In the genomic region with DNA sequence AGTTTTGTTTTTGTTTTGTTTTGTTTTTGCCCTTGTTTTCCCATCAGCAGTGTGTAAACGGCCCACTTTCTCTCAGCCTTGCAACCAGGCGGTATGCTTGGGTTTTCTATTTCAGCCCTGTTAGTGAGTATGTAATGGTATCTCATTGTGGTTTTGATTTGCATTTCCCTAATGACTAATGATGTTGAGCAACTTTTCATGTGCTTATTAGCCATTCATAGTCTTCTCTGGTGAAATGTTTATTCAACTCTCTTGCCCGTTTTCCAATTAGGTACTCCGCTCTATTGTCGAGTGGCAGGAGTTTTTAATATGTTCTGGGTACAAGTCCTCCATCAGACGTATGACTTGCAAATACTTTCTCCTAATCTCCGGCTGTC, we compare ENCODE assay signal across 12 mouse cellular contexts.
DNase-seq lines count a peak whose midpoint lies in the region; ATAC-seq lines count a peak whose summit lies in the region.
"Had no signal": no experiment of that assay in that cellular context is flagged by ENCODE, and none has a peak within 500 bp of the region (broad histone marks: within the 10 kb centered on the region; RNA-seq: fewer than 3 reads in every experiment).

No protein-coding gene starts in this region.

- peaks cover 73% of the 10 kb centered on the region for H3K4me1 ChIP-seq in heart, embryonic 15.5 days (replicated peaks)
- H3K4me1 ChIP-seq in midbrain, embryonic 14.5 days (ENCODE audit: control insufficient read depth, insufficient read depth, low read length) = no peaks in the 10 kb centered on the region
- H3K4me1 ChIP-seq in midbrain, embryonic 11.5 days (ENCODE audit: control insufficient read depth, insufficient read depth, low read length) = no peaks in the 10 kb centered on the region
- H3K4me1 ChIP-seq in forebrain, embryonic 15.5 days = peaks cover 10% of the 10 kb centered on the region

- H3K27ac ChIP-seq in heart, embryonic 15.5 days = no peak overlapping the region
- no peak overlapping the region for H3K27ac ChIP-seq in midbrain, embryonic 14.5 days (replicated peaks; ENCODE audit: low read depth, low read length)
- no peak overlapping the region for H3K27ac ChIP-seq in midbrain, embryonic 11.5 days (ENCODE audit: low read depth, low read length)
- no peak overlapping the region for H3K27ac ChIP-seq in forebrain, embryonic 15.5 days (replicated peaks)
- H3K27ac ChIP-seq: hindbrain, embryonic 15.5 days; neural tube, embryonic 13.5 days had no signal

- H3K9ac ChIP-seq in heart, embryonic 15.5 days = no peak overlapping the region
- no peak overlapping the region for H3K9ac ChIP-seq in midbrain, embryonic 14.5 days (replicated peaks; ENCODE audit: low read length)
- H3K9ac ChIP-seq in midbrain, embryonic 11.5 days (ENCODE audit: low read length) = no peak overlapping the region
- H3K9ac ChIP-seq in forebrain, embryonic 15.5 days (replicated peaks) = no peak overlapping the region
- H3K9ac ChIP-seq: hindbrain, embryonic 15.5 days; neural tube, embryonic 13.5 days had no signal

- DNase-seq in heart, adult 18-20 months = no peak
- DNase-seq in midbrain, embryonic 14.5 days = peak; percentile 29
- no peak for DNase-seq in midbrain, embryonic 11.5 days (ENCODE audit: low spot score, missing footprints)
- no peak for DNase-seq in T-cell, adult 2 months (ENCODE audit: low spot score)
- no peak for DNase-seq in urinary bladder, adult 18-20 months (ENCODE audit: low spot score in 2 of 2)
- DNase-seq in layer of hippocampus, adult 18-20 months (ENCODE audit: low spot score in 2 of 2) = no peak
- DNase-seq: cerebellum, postnatal 36 days; thymus, postnatal 25 days had no signal

- 77% methylated on average over 7 of the region's 7 CpGs for WGBS in heart, embryonic 15.5 days
- 55% methylated on average over 7 of the region's 7 CpGs for WGBS in midbrain, embryonic 14.5 days
- 69% methylated on average over 7 of the region's 7 CpGs for WGBS in midbrain, embryonic 11.5 days
- 6% methylated on average over 7 of the region's 7 CpGs for WGBS in forebrain, embryonic 15.5 days

- H3K4me2 ChIP-seq in heart, embryonic 15.5 days = peak overlapping the region; percentile 44; the same call in 1 of the 2 replicates
- no peak overlapping the region for H3K4me2 ChIP-seq in midbrain, embryonic 14.5 days (ENCODE audit: low read length)
- no peak overlapping the region for H3K4me2 ChIP-seq in midbrain, embryonic 11.5 days
- 0 out of 2 replicates have a peak overlapping the region, but pooled peaks have one; percentile 2 for H3K4me2 ChIP-seq in forebrain, embryonic 15.5 days (replicated peaks)
- H3K4me2 ChIP-seq: hindbrain, embryonic 15.5 days; neural tube, embryonic 13.5 days had no signal

- H3K9me3 ChIP-seq in heart, embryonic 15.5 days (replicated peaks) = no peaks in the 10 kb centered on the region
- no peaks in the 10 kb centered on the region for H3K9me3 ChIP-seq in midbrain, embryonic 14.5 days (ENCODE audit: control insufficient read depth, low read length)
- H3K9me3 ChIP-seq in midbrain, embryonic 11.5 days (ENCODE audit: control insufficient read depth, low read length) = no peaks in the 10 kb centered on the region
- H3K9me3 ChIP-seq in forebrain, embryonic 15.5 days = no peaks in the 10 kb centered on the region
- H3K9me3 ChIP-seq: hindbrain, embryonic 15.5 days; neural tube, embryonic 13.5 days had no signal

- ATAC-seq in heart, embryonic 15.5 days (replicated peaks; ENCODE audit: insufficient number of reproducible peaks, insufficient read depth, low FRiP score, low read depth) = no peak
- no peak for ATAC-seq in midbrain, embryonic 14.5 days (ENCODE audit: low FRiP score, low TSS enrichment)
- no peak for ATAC-seq in midbrain, embryonic 11.5 days (ENCODE audit: low FRiP score)
- ATAC-seq in forebrain, embryonic 15.5 days (replicated peaks) = no peak

- H3K27me3 ChIP-seq in heart, embryonic 15.5 days = no peaks in the 10 kb centered on the region
- no peaks in the 10 kb centered on the region for H3K27me3 ChIP-seq in midbrain, embryonic 14.5 days (ENCODE audit: control insufficient read depth, insufficient read depth, low read length)
- no peaks in the 10 kb centered on the region for H3K27me3 ChIP-seq in midbrain, embryonic 11.5 days (ENCODE audit: control insufficient read depth, insufficient read depth, low read length)
- H3K27me3 ChIP-seq in forebrain, embryonic 15.5 days = peaks cover 86% of the 10 kb centered on the region
- H3K27me3 ChIP-seq: hindbrain, embryonic 15.5 days; neural tube, embryonic 13.5 days had no signal

- no peak overlapping the region for H3K4me3 ChIP-seq in heart, embryonic 15.5 days
- no peak overlapping the region for H3K4me3 ChIP-seq in midbrain, embryonic 14.5 days (replicated peaks; ENCODE audit: low read depth, low read length)
- no peak overlapping the region for H3K4me3 ChIP-seq in midbrain, embryonic 11.5 days (ENCODE audit: low read depth, low read length)
- no peak overlapping the region for H3K4me3 ChIP-seq in forebrain, embryonic 15.5 days
- H3K4me3 ChIP-seq: hindbrain, embryonic 15.5 days; neural tube, embryonic 13.5 days had no signal

- no peaks in the 10 kb centered on the region for H3K36me3 ChIP-seq in heart, embryonic 15.5 days
- H3K36me3 ChIP-seq in midbrain, embryonic 14.5 days (ENCODE audit: control insufficient read depth, insufficient read depth, low read length) = no peaks in the 10 kb centered on the region
- no peaks in the 10 kb centered on the region for H3K36me3 ChIP-seq in midbrain, embryonic 11.5 days (ENCODE audit: control insufficient read depth, insufficient read depth, low read length)
- no peaks in the 10 kb centered on the region for H3K36me3 ChIP-seq in forebrain, embryonic 15.5 days
- H3K36me3 ChIP-seq: hindbrain, embryonic 15.5 days; neural tube, embryonic 13.5 days had no signal

Comparison
In these comparisons a context has a peak if more than half of its experiments do, and no peak if none do; other contexts are left out.
1. H3K4me2 ChIP-seq: peak in heart, embryonic 15.5 days (single experiment) and forebrain, embryonic 15.5 days (single experiment); none in midbrain, embryonic 14.5 days (single experiment) and midbrain, embryonic 11.5 days (single experiment).